Mouse (Mus musculus): ENCODE data around the gene Olfr309. TPM values are rescaled to one million over a fixed set of nuclear protein-coding genes. Genes with fewer than 3 reads are reported as not detected.
"Not testable (repeated sequence)": the region's sequence is repeated elsewhere in the genome, so short reads cannot be mapped to it uniquely, and the experiment has no call there.

Olfr309 gene
- not detected in 2 replicates for polyA plus RNA-seq (2012; rRNA removed)

- Histone ChIP-seq H3K4me1 (ENCODE audit: control insufficient read depth, insufficient read depth, insufficient read length, low read length) (no peaks in the 10 kb centered on the region), H3K36me3 (ENCODE audit: control insufficient read depth, insufficient read depth, low read length) (no peaks in the 10 kb centered on the region), H3K27ac (ENCODE audit: insufficient read depth, low read depth, low read length) (no peak within 1 kb of the TSS), H3K27me3 (ENCODE audit: control insufficient read depth, insufficient read depth, low read length) (no peaks in the 10 kb centered on the region), H3K4me3 (ENCODE audit: low read depth, low read length) (no peak within 1 kb of the TSS)
- 60% methylated on average over 2 of the region's 2 CpGs for WGBS
- TF ChIP-seq CTCF (IDR thresholded peaks at IDR 0.05; ENCODE audit: extremely low read depth, insufficient read length, insufficient replicate concordance, low read depth, low read length): no peak
- no peak for TF ChIP-seq POLR2A (IDR thresholded peaks at IDR 0.05; ENCODE audit: low read depth, low read length)
These were observed at the start of gene Olfr309 for GRCm38 (mm10) chr7:86313608-86314007. Gene Olfr309, minus strand, starts transcription at chr7:86313708.

- H3K27ac ChIP-seq (ENCODE audit: insufficient read depth, low read depth, low read length); H3K4me1 ChIP-seq (ENCODE audit: control insufficient read depth, insufficient read depth, insufficient read length, low read length); H3K36me3 ChIP-seq (ENCODE audit: control insufficient read depth, insufficient read depth, low read length); H3K27me3 ChIP-seq (ENCODE audit: control insufficient read depth, insufficient read depth, low read length); H3K4me3 ChIP-seq (ENCODE audit: low read depth, low read length): not testable (repeated sequence)
- WGBS: 90% methylated on average over 9 of the region's 9 CpGs
These were observed 32.8 kb upstream of the Olfr309 start for GRCm38 (mm10) chr7:86346296-86346695.

- WGBS: 68% methylated on average over 3 of the region's 3 CpGs
- H3K36me3 ChIP-seq (ENCODE audit: control insufficient read depth, insufficient read depth, low read length): no peaks in the 10 kb centered on the region
- H3K27me3 ChIP-seq (ENCODE audit: control insufficient read depth, insufficient read depth, low read length): no peaks in the 10 kb centered on the region
- H3K4me1 ChIP-seq (ENCODE audit: control insufficient read depth, insufficient read depth, insufficient read length, low read length): no peaks in the 10 kb centered on the region
- H3K27ac ChIP-seq (ENCODE audit: insufficient read depth, low read depth, low read length): no peak overlapping the region
- no peak overlapping the region for H3K4me3 ChIP-seq (ENCODE audit: low read depth, low read length)
- TF ChIP-seq CTCF (IDR thresholded peaks at IDR 0.05; ENCODE audit: extremely low read depth, insufficient read length, insufficient replicate concordance, low read depth, low read length) (no peak), POLR2A (IDR thresholded peaks at IDR 0.05; ENCODE audit: low read depth, low read length) (no peak)
These were observed 30.7 kb upstream of the Olfr309 start for GRCm38 (mm10) chr7:86344253-86344652.

- Histone ChIP-seq H3K4me1 (ENCODE audit: control insufficient read depth, insufficient read depth, insufficient read length, low read length) (no peaks in the 10 kb centered on the region), H3K36me3 (ENCODE audit: control insufficient read depth, insufficient read depth, low read length) (no peaks in the 10 kb centered on the region), H3K27me3 (ENCODE audit: control insufficient read depth, insufficient read depth, low read length) (no peaks in the 10 kb centered on the region), H3K27ac (ENCODE audit: insufficient read depth, low read depth, low read length) (no peak overlapping the region), H3K4me3 (ENCODE audit: low read depth, low read length) (no peak overlapping the region)
- 56% methylated on average over 14 of the region's 14 CpGs for WGBS
- no peak for TF ChIP-seq POLR2A (IDR thresholded peaks at IDR 0.05; ENCODE audit: low read depth, low read length)
- no peak for TF ChIP-seq CTCF (IDR thresholded peaks at IDR 0.05; ENCODE audit: extremely low read depth, insufficient read length, insufficient replicate concordance, low read depth, low read length)
These were observed 29.5 kb upstream of the Olfr309 start for GRCm38 (mm10) chr7:86342881-86343565.

- WGBS: 80% methylated on average over 1 of the region's 1 CpGs
- Histone ChIP-seq H3K36me3 (ENCODE audit: control insufficient read depth, insufficient read depth, low read length) (no peaks in the 10 kb centered on the region), H3K4me1 (ENCODE audit: control insufficient read depth, insufficient read depth, insufficient read length, low read length) (no peaks in the 10 kb centered on the region), H3K27me3 (ENCODE audit: control insufficient read depth, insufficient read depth, low read length) (no peaks in the 10 kb centered on the region), H3K27ac (ENCODE audit: insufficient read depth, low read depth, low read length) (no peak within 1 kb of the TSS), H3K4me3 (ENCODE audit: low read depth, low read length) (no peak within 1 kb of the TSS)
- TF ChIP-seq POLR2A (IDR thresholded peaks at IDR 0.05; ENCODE audit: low read depth, low read length): no peak
- no peak for TF ChIP-seq CTCF (IDR thresholded peaks at IDR 0.05; ENCODE audit: extremely low read depth, insufficient read length, insufficient replicate concordance, low read depth, low read length)
These were observed 24.0 kb upstream of the Olfr309 start, which contains the start of gene Olfr307 for GRCm38 (mm10) chr7:86337486-86337885. Gene Olfr307, minus strand, starts transcription at chr7:86337586.

- TF ChIP-seq POLR2A (IDR thresholded peaks at IDR 0.05; ENCODE audit: low read depth, low read length): no peak
- TF ChIP-seq CTCF (IDR thresholded peaks at IDR 0.05; ENCODE audit: extremely low read depth, insufficient read length, insufficient replicate concordance, low read depth, low read length): no peak
- Histone ChIP-seq H3K36me3 (ENCODE audit: control insufficient read depth, insufficient read depth, low read length) (no peaks in the 10 kb centered on the region), H3K27ac (ENCODE audit: insufficient read depth, low read depth, low read length) (no peak within 1 kb of the TSS), H3K4me3 (ENCODE audit: low read depth, low read length) (no peak within 1 kb of the TSS), H3K4me1 (ENCODE audit: control insufficient read depth, insufficient read depth, insufficient read length, low read length) (no peaks in the 10 kb centered on the region), H3K27me3 (ENCODE audit: control insufficient read depth, insufficient read depth, low read length) (no peaks in the 10 kb centered on the region)
These were observed 12.0 kb upstream of the Olfr309 start, which contains the start of gene Olfr308 for GRCm38 (mm10) chr7:86325530-86325929. Gene Olfr308, minus strand, starts transcription at chr7:86325630.

GRCm38 (mm10) chr7:86321323-86321722 lies 7.8 kb upstream of the Olfr309 start:
- Histone ChIP-seq H3K27me3 (ENCODE audit: control insufficient read depth, insufficient read depth, low read length) (no peaks in the 10 kb centered on the region), H3K27ac (ENCODE audit: insufficient read depth, low read depth, low read length) (no peak overlapping the region)

More at GRCm38 (mm10) chr7:86321323-86321722, 7.8 kb upstream of the Olfr309 start:
- TF ChIP-seq CTCF (IDR thresholded peaks at IDR 0.05; ENCODE audit: extremely low read depth, insufficient read length, insufficient replicate concordance, low read depth, low read length) (no peak), POLR2A (IDR thresholded peaks at IDR 0.05; ENCODE audit: low read depth, low read length) (no peak)
- WGBS: 87% methylated on average over 2 of the region's 2 CpGs
- H3K4me1 ChIP-seq (ENCODE audit: control insufficient read depth, insufficient read depth, insufficient read length, low read length): no peaks in the 10 kb centered on the region
- no peaks in the 10 kb centered on the region for H3K36me3 ChIP-seq (ENCODE audit: control insufficient read depth, insufficient read depth, low read length)
- H3K4me3 ChIP-seq (ENCODE audit: low read depth, low read length): no peak overlapping the region
